Mouse (Mus musculus) lung, adult 2 months (tissue): ENCODE data around the gene Tmem150a. TPM values are rescaled to one million over a fixed set of nuclear protein-coding genes. Genes with fewer than 3 reads are reported as not detected.

Experiments
- DNase-seq: peaks from one replicate; pipeline ENCODE4 v3.0.0; 2022
- H3K4me1 ChIP-seq: fragments of 200-500 bp; 2 replicates; pipeline ENCODE4 v1.6.1; 2011; ENCODE audit warnings: low read length; ENCODE audit not compliant: control insufficient read depth, insufficient read depth
- H3K4me3 ChIP-seq: fragments of 200-500 bp; replicated peaks from 2 replicates; pipeline ENCODE3; 2011; ENCODE audit warnings: low read depth, mild to moderate bottlenecking, control low read depth, low read length; ENCODE audit errors: extremely low read depth
- CTCF ChIP-seq: fragments of 200-500 bp; IDR thresholded peaks from 2 replicates; pipeline ENCODE4 v1.5.1; 2011; ENCODE audit warnings: mild to moderate bottlenecking, low read length, control low read depth; ENCODE audit not compliant: insufficient read depth
- POLR2A ChIP-seq: fragments of 200-500 bp; IDR thresholded peaks from 2 replicates; pipeline ENCODE4 v1.6.1; 2011; ENCODE audit warnings: low read depth, mild to moderate bottlenecking, control low read depth, low read length, borderline replicate concordance; ENCODE audit errors: extremely low read depth
- WGBS: fragments of 180-500 bp; shearing (Covaris S2); methylation state at CpG from one replicate; pipeline ENCODE4 v1.1.7; 2018; 5-methylcytosine and 5-hydroxymethylcytosine counted together
- polyA plus RNA-seq: library from polyadenylated mRNA; depleted of rRNA; stranded (reverse); fragments of >200 nt; gene quantifications from 2 replicates; pipeline ENCODE4 v1.2.3, GENCODE M21; 2012

Tmem150a gene
- polyA plus RNA-seq, 1 experiment, result 71.8 TPM

GRCm38 (mm10) chr6:72347166-72347941, 7.9 kb upstream of the Tmem150a start, which contains the start of gene 0610030E20Rik:
Gene 0610030E20Rik, plus strand, starts transcription at chr6:72347317.
- peak; percentile 78 for DNase-seq
- H3K4me1 ChIP-seq, result peaks cover 14% of the 10 kb centered on the region
- peak within 1 kb of the TSS; percentile 83 for H3K4me3 ChIP-seq
- TF ChIP-seq CTCF (no peak), POLR2A (peak; percentile 71; the same call in 1 of the 2 replicates)
- WGBS, result under 1% methylated on average over 72 of the region's 72 CpGs

- Histone ChIP-seq H3K4me3 (no peak overlapping the region), H3K4me1 (peaks cover 16% of the 10 kb centered on the region)
- TF ChIP-seq POLR2A, result no peak
- TF ChIP-seq CTCF, result no peak
- 51% methylated on average over 10 of the region's 10 CpGs for WGBS
- no peak for DNase-seq
These were observed 6.8 kb upstream of the Tmem150a start for GRCm38 (mm10) chr6:72348411-72348810.

GRCm38 (mm10) chr6:72350214-72350613, 5.0 kb upstream of the Tmem150a start:
- H3K4me1 ChIP-seq, result peaks cover 18% of the 10 kb centered on the region
- WGBS, result 85% methylated on average over 2 of the region's 2 CpGs
- DNase-seq, result no peak
- TF ChIP-seq CTCF, result no peak
- no peak for TF ChIP-seq POLR2A
- no peak overlapping the region for H3K4me3 ChIP-seq

- WGBS, result 37% methylated on average over 5 of the region's 5 CpGs
These were observed 2.4 kb upstream of the Tmem150a start for GRCm38 (mm10) chr6:72352636-72353405.

GRCm38 (mm10) chr6:72354025-72354424, 1.2 kb upstream of the Tmem150a start:
- H3K4me1 ChIP-seq, result peaks cover 8% of the 10 kb centered on the region
- TF ChIP-seq POLR2A (no peak), CTCF (no peak)
- 72% methylated on average over 1 of the region's 1 CpGs for WGBS
- H3K4me3 ChIP-seq, result no peak overlapping the region
- DNase-seq, result no peak

More at GRCm38 (mm10) chr6:72352636-72353405, 2.4 kb upstream of the Tmem150a start:
- peaks cover 18% of the 10 kb centered on the region for H3K4me1 ChIP-seq
- no peak overlapping the region for H3K4me3 ChIP-seq
- peak; percentile 50 for DNase-seq
- TF ChIP-seq POLR2A, result no peak
- no peak for TF ChIP-seq CTCF

- Histone ChIP-seq H3K4me1 (peaks cover 8% of the 10 kb centered on the region), H3K4me3 (peak overlapping the region; percentile 89)
These were observed 820 bp downstream of the Tmem150a start for GRCm38 (mm10) chr6:72356001-72356532.

GRCm38 (mm10) chr6:72357164-72358079, 2.2 kb downstream of the Tmem150a start:
- Histone ChIP-seq H3K4me3 (no peak overlapping the region), H3K4me1 (peaks cover 12% of the 10 kb centered on the region)
- TF ChIP-seq POLR2A (no peak), CTCF (no peak)
- 49% methylated on average over 5 of the region's 5 CpGs for WGBS
- DNase-seq, result no peak

More at GRCm38 (mm10) chr6:72356001-72356532, 820 bp downstream of the Tmem150a start:
- WGBS, result 34% methylated on average over 7 of the region's 8 CpGs
- TF ChIP-seq CTCF (no peak), POLR2A (no peak)
- DNase-seq, result no peak

GRCm38 (mm10) chr6:72358086-72358764, 3.0 kb downstream of the Tmem150a start:
- TF ChIP-seq POLR2A (peak; percentile 14; the same call in 1 of the 2 replicates), CTCF (no peak)
- Histone ChIP-seq H3K4me1 (peaks cover 12% of the 10 kb centered on the region), H3K4me3 (no peak overlapping the region)
- DNase-seq, result no peak
- 85% methylated on average over 10 of the region's 10 CpGs for WGBS
